Mouse (Mus musculus) left cerebral cortex, adult 11 months (tissue): ENCODE results near the gene Slc22a7.
A peak's percentile ranks its signal among the peaks of the same experiment; 100 is the strongest.

Source experiments
- DNase-seq: peaks from one replicate; pipeline ENCODE4 v3.0.0; 2022; ENCODE audit warnings: low spot score

Gene Slc22a7

DNA sequence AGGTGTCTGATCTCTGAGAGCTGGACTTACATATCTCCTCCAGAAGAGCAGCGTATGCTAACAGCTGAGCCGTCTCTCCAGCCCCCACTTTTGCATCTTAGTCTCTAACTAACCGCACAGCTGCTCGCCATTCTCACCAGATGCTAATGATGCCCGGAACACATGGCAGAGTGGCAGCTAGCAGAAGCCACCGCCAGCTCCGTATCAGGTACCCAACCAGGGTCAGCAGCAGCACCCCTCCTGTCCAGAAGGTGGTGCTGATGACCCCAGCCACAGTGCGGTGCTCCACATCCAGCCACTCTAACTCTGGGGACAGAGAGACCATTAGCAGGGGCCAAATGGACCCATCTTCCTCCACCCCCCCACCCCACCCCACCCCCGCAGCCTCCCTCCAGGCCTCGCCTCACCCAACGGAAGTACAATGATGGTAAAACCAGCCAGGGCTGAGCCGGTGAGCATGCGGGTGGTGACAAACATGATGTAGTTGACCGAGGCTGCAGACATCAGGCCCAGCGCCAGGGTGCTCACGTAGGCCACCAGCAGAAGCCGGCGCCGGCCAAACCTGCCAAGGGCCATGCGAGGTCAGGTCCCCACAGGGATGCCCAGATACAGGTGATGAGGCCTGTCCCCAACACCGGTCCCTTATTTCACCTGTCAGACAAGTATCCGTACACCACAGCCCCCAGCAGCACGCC is 1.4 kb downstream of the Slc22a7 start:
- no peak for DNase-seq

DNA sequence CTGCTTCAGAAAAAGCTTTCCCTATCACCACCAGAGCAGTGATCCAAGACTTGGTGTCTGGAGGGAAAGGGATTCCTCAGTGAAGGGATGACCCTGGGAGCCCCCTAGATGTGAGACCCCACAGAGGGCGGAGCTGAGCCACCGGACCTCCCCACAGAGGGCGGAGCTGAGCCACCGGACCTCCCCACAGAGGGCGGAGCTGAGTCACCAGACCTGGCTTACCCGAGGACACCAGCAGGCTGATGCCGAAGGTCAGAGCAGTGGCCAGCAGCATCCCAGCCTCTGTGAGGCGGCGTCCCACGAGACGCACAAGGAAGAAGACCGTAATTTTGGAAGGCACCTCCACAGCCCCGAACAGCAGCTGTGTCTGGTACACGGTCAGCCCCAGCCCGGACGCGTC is 4.6 kb downstream of the Slc22a7 start:
- DNase-seq, result no peak

DNA sequence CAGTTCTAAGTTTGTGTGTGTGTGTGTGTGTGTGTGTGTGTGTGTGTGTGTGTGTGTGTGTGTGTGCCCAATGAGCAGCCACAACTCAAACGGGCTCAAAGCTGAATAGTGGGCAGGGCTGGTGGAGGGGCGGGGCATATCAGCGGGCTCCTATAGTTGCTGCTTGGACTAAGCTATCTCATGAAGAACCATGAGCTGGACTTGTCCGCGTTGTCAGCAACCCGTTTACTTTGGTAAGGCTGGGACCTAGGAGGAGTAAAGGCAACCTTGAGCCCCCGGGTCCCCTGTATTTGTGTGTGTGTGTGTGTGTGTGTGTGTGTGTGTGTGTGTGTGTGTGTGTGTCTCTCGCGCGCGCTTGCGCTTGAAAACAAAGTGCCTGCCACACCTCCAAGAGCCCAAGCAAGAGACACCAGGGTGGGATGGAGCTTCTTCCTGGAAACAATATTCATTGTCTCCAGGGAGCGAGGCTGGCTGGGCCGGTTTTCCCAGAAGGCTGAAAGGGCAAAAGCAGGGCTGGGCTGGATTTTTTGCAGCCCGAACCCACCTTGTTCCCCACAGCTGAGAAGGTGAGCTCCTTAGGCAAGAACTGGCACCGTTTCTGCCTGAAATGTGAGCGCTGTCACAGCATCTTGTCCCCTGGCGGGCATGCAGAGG is 9.4 kb downstream of the Slc22a7 start, which contains the start of gene Crip3:
Crip3 (plus strand) TSS at position 166 of the 654 bp plus-strand sequence.
- DNase-seq, result no peak

DNA sequence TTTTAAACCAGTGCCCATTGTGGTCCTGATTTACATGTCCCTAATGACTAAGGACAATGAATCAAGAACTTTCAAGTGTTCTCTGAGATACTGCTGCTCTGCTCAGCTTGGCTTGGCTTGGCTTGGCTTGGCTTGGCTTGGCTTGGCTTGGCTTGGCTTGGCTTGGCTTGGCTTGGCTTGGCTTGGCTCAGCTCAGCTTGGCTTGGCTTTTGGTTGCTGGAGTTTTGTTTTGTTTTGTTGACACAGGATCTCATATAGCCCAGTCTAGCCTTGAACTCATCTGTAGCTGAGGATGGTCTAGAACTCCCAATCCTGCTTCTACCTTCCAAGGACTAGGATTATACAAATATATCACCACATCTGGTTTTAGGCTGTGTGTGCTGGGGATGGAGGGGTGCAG is 11.8 kb downstream of the Slc22a7 start:
- DNase-seq, result no peak

DNA sequence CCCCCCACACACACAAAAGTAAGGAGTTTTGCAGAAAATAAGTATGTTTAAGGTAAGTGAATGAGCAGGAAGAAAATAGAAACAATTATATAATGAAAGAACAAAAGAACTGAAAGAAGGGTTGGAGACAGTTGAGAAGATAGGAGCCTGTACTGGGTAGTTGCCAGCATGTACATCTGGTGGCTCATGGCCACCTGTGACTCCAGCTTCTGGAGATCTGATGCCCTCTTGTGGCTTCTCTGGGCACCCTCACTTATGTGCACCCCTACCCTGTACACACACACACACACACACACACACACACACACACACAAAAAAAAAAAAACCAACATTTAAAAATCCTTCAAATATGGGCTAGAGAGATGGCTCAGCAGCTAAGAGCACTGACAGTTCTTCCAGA is 18.5 kb downstream of the Slc22a7 start:
- no peak for DNase-seq

DNA sequence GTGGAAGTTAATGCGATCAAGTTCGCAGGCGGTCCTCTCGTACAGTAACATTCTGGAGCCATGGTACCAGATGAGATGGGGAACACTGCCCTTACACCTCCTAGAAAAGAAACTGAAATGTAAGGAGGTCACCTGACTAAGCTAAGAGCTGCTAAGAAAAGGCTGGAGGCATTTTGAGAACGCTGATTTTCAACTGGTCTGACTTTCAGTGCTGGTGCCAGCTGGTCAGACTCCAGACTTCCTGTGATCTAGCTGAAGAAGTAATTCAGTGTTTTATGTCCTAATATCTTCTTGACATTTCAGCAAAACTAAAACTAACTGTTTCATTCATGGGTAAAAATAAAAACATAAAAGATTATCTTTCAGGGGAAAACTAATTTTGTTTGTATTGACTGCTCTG is 19.6 kb downstream of the Slc22a7 start:
- DNase-seq, result no peak

DNA sequence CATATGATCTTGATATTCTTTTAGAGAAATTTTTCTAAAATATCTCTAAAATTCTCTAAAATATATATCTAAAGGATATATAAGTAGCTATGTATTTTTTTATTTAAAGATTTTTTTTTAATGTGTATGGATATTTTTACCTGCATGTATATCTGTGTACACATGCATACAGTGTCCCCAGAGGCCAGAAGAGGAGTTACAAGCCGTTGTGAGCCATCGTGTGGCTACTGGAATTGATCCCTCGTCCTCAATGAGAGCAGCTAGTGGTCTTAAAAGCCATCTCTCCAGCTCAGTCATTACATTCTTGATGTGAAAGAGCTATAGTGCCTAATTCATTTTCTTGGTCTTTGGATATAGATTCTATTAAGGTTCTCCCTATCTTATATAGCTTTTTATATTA is 29.8 kb downstream of the Slc22a7 start:
- no peak for DNase-seq

DNA sequence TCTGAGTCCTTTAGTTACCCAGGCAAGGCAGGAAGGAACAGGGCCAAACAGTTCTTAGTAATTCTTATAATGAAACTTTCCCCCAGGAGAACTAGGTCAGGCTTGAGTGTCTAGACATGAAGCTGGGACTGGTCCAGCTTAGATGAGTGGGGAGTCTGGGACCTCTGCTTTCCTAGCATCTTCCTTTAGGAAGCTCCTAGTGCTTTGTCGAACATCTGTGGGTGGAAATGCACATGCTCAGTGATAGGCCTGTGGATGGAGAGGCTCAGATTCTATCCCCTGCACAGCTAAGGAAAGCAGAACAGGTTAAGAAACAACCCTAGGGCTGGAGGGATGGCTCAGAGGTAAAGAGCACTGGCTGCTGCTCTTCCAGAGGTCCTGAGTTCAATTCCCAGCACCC is 43.6 kb downstream of the Slc22a7 start:
- DNase-seq, result no peak

DNA sequence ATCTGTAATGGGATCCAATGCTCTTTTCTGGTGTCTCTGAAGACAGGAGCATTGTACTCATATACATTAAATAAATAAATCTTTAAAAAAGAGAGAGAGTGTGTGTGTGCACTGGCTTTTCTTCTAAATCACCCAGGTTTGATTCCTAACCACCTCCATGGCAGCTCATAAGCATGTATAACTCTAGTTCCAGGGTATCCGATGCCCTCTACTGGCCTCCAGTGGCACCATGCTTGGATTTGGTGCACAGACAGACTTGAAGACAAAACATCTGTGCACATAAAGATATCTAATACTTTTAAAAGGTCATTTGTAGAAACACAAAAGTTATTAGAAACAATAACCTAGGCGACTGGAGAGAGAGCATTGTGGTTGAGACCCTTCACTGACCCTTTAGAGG is 45.2 kb downstream of the Slc22a7 start:
- no peak for DNase-seq

DNA sequence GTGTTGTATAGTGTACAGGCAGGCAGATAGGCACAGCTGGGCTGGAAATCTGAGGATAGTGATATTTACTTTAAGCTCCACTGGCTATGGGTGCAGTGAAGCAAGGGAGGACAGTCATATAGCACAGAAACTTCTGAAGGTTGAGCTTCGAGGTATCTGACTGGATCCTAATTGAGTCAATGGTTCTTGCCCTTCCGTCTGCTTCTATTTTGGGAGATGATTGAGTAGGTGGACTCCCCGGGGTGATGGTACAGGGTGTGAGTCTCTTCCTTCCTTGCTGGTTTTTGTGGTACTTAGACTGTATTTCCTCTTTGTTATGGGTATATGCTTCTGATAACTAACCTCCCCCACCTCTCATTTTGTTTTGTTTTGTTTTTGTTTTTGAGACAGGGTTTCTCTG is 50.1 kb downstream of the Slc22a7 start:
- DNase-seq, result no peak

DNA sequence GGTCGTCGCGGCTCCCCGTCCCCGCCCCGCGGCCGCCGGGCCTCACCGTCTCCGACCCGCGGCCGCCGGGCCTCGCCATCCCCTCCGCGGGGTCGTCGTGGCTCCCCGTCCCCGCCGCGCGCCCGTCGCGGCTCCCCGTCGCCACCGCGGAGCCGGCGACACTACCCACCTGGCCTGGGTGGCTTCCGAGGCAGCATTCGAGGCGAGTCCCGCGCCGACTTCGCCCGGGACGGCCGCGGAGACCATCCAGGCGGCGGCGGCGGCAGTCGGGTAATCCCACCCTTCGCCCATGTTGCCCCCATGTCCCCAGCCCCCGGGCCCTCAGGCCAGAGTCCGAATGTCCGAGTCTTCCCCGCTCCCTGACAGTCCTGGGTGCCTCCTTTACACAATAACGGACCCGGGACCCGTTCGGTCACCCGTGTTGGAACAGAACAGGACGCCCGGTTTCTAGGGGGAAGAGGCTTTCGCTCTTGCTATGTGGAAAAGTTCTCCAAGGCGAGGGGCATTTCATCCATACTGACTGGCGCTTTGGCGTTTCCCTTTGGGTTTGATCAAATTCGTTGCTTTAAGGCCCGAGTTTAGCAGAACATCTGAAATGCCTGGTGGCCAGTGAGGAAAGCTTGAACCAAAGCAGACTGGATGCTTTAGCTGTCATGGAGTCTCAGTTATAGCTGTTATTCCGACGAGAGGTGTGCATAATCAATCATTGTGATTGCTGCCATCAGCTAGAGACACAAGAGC is 54.0 kb downstream of the Slc22a7 start:
- no peak for DNase-seq

DNA sequence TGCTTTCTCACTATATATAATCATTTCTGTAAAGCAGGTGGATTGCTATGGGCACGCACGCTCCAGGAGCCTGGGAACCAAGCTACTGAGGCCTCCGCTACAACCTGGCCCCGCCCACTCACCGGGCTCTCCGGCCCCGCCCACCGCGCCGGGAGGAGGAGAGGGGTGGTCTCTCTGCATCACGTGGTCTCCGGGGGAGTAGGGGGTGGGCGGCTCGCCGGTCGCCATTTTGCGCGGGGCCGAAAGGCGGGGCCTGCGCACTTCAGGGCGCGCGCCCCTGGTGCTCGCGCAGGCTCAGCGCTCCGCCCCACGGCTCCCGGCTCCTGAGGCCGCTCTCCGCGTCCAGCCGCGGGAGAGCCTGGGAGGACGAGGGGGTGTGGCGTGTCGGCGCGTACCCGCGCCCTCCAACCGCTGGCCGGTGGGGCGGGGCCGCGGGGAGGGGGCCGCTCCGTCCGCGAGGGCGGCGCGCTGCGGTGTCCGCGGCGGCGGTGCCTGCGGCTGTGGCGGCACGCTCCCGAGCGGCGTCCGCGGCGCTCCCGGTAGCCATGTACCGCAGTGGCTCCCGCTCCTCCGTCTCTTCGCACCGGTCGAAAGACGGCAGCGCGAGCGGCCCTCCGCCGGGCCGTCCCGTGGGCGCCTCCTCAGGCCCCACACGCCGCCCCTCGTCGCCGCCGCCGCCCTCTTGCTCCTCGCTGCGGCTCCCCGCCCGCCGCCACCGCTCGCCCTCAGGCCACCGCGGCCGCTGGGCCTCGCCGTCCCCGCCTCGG is 54.8 kb downstream of the Slc22a7 start, which contains the start of gene Zfp318:
Zfp318 (plus strand) TSS at position 438 of the 767 bp plus-strand sequence.
- DNase-seq, result peak; percentile 95
